Mouse (Mus musculus) lung, postnatal 10 days (tissue): ENCODE data around the gene Slc9a9.
A peak's percentile ranks its signal among the peaks of the same experiment; 100 is the strongest.

Experiments used
- DNase-seq: peaks from one replicate; pipeline ENCODE4 v3.0.0; 2021

Slc9a9 gene

GRCm38 (mm10) chr9:94840398-94840797, 170.7 kb downstream of the Slc9a9 start:
- no peak for DNase-seq

GRCm38 (mm10) chr9:94840972-94841371, 171.3 kb downstream of the Slc9a9 start:
- DNase-seq = no peak

DNA sequence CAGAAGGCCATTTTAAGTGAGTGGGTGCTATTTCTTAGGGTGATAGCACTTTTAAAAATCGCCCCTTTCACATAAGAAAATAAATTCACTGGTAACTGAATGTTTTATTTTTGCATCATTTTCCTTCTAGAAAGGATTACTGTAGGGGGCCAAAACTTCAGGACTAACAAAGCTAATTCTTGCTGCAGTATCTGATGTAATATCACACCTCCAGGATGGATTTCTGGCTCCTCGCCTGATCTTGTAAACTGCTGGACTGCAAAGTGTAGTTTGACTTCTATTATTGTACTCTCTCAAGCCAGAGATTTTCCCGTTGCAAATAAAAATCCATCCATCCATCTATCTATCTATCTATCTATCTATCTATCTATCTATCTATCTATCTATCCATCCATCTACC, 174.5 kb downstream of the Slc9a9 start:
- DNase-seq = peak; percentile 43

DNA sequence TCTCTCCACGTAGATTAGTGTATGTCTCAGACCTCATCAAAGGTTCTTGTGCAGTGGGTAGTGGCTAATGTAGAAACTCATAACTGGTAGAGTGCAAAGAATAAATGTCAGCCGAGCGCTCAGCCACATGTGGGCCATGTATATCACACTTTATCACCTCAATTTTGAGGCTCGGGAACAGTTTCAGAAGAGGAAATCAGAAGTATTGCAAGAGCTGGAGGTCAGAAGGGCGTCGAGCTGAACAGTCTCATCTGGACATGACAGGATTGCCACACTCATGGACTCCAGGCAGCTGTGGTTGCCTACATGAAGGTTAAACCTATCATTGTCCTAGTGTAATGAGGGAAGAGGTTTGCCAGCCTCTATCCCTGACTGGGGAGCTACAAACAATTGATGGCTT, 177.9 kb downstream of the Slc9a9 start:
- peak; percentile 79 for DNase-seq

- no peak for DNase-seq
Observed at GRCm38 (mm10) chr9:94851550-94851949, 181.8 kb downstream of the Slc9a9 start.

GRCm38 (mm10) chr9:94856093-94856492, 186.4 kb downstream of the Slc9a9 start:
- no peak for DNase-seq

GRCm38 (mm10) chr9:94868557-94868956, 198.8 kb downstream of the Slc9a9 start:
- no peak for DNase-seq

- DNase-seq = no peak
Observed at GRCm38 (mm10) chr9:94869023-94869799, 199.5 kb downstream of the Slc9a9 start.

GRCm38 (mm10) chr9:94882517-94882916, 212.8 kb downstream of the Slc9a9 start:
- DNase-seq = no peak

DNA sequence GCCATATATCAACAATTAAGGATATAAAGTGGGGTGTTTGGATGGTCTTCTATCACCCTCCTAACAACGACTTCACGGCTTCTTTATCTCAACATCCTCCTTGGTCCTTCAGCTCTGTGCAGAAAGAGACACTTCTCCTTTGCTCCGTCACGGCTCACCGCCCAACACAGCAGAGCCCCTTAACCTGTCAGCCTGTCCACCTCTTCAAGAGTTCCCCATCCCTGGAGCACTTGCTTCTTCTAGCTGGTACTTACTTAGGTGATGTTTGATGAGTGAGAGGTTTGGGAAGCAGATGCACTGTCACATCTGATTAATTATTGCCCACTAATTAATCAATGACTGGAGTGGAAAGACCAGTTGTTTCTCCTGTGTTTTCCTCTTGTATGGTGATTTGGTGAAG, 213.7 kb downstream of the Slc9a9 start:
- DNase-seq = no peak

DNA sequence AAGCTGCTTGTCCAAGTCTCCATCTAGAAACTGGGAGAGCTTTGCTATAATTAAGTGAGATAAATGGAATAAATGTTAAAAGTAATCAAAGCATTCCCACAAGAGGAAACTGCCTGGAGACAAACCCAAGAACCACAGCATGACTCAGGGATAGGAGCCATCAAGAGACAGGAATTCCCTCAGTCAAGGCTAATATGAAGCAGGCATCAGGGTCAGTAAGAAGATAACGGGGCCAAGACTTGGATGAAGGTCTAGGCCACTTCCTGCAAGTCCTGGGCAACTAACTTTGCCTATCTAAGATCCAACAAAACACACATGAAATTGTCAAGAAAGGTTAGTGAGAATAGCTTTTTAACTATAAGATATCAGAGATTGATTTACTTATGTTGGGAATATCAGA, 215.4 kb downstream of the Slc9a9 start:
- DNase-seq = no peak

GRCm38 (mm10) chr9:94889647-94890046, 219.9 kb downstream of the Slc9a9 start:
- DNase-seq = no peak

DNA sequence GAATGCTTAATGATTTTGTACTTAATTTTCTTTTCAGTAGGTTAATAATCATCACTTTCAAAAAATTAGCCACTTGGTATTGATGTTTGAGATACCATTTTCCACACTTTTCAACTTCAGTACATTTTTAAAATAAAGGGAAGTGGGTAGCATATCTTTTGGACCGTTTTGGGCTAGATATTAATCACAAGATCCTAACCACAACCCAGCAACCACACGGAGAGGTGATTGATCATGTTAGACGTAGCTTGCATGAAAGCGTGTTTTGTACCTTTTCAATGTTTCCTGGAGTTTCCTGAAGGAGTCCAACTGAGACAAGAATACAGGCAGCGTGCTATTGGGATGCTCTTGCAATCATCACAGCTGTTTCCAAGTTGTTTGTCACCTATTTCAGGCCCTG, 226.2 kb downstream of the Slc9a9 start:
- DNase-seq = no peak

GRCm38 (mm10) chr9:94904180-94904579, 234.5 kb downstream of the Slc9a9 start:
- no peak for DNase-seq

- DNase-seq = no peak
Observed at GRCm38 (mm10) chr9:94907020-94907610, 237.4 kb downstream of the Slc9a9 start.

- DNase-seq = peak; percentile 43
Observed at GRCm38 (mm10) chr9:94912071-94912470, 242.4 kb downstream of the Slc9a9 start.

DNA sequence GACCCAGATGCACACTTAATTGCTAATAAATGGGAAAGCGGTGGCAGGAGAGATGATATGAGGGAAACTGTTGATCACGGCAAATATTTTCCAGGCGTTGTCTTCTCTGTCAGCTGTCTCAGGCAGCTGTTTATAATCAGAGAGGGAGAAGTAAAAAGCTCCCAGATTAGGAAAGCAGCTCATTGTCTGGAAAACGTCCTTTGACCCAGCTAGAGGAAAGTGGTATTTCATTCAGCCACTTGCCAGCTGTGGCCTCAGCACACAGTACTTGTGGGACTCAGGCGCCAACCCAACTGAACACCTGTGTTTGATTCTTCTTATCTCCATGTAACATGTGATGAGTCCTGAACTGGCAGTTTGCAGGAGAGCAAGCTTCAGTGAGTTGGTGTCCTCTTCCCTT, 252.4 kb downstream of the Slc9a9 start:
- no peak for DNase-seq

DNA sequence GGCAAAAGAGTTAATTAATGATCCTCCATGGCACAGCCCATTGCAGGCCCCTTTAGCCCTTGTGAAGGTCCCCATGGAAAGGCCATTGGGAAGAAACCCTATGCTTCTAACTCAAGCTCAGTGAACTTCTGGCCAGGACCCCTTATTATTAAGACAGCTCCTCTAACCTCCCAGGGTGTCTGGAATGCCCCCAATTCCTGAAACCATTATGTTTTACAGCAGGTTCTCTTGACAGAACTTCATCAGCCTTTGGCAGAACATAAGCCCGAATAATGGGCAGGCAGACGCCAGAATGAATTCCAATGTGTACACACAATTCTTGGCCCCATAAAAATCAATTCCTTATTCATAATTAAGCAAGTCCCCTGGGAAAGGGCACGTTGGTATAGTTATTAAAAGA, 256.1 kb downstream of the Slc9a9 start:
- peak; percentile 18 for DNase-seq

DNA sequence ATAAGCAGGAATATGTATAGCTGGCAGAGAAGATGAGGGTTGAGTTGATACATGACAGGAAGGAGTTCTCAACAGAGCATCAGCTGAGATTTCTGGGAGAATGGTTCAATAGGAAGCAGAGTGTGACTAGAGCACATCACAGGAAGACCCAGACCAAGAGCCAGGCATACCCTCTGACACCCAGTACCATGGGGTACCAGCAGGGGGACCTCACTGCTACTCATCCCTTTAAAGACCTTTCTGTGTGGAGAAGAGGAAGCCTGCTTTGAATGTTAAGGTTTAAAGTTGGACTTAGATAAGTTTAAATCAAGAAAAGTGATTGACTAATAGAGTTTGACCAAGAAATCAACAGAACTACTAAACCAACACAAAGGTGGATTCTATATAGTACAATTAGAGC, 257.4 kb downstream of the Slc9a9 start:
- peak; percentile 32 for DNase-seq

- no peak for DNase-seq
Observed at GRCm38 (mm10) chr9:94945569-94946135, 275.9 kb downstream of the Slc9a9 start.

DNA sequence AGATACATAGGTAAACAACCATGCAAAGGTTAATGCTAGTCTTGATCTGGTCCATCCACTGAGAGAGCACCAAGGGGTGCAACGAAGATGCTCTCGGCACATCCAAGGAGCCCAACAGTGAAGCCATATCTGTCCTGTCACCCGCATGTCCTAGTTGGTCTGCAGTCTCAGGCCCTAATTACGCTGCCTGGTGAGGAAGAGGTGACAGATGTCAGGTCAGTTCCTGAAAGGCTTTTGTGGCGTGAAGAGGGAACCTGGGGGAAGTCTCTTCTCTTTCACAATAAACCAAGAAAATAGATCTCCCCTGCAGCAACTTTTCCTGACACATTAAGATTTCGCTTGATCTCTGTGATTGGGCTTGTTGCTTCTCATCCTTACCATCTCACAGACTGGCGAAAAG, 277.5 kb downstream of the Slc9a9 start:
- no peak for DNase-seq

- DNase-seq = no peak
Observed at GRCm38 (mm10) chr9:94950676-94951075, 281.0 kb downstream of the Slc9a9 start.

- no peak for DNase-seq
Observed at GRCm38 (mm10) chr9:94955645-94956044, 285.9 kb downstream of the Slc9a9 start.

GRCm38 (mm10) chr9:94958382-94958781, 288.7 kb downstream of the Slc9a9 start:
- no peak for DNase-seq
